Mouse (Mus musculus) ES-Bruce4 (cell line): Measurements from ENCODE around the gene 1700028J19Rik.

Source experiments
- CTCF ChIP-seq: IDR thresholded peaks from one replicate; pipeline ENCODE4 v1.8.1; 2011; ENCODE audit warnings: low read depth, low read length
- EP300 ChIP-seq: IDR thresholded peaks from 2 replicates; pipeline ENCODE4 v1.6.1; 2011; ENCODE audit warnings: low read depth, low read length; ENCODE audit not compliant: insufficient read depth
- POLR2A ChIP-seq: IDR thresholded peaks from one replicate; pipeline ENCODE4 v1.8.1; 2011; ENCODE audit warnings: low read length; ENCODE audit not compliant: insufficient read depth

GRCm38 (mm10) chr7:44273446-44273845, 27.0 kb upstream of the 1700028J19Rik start:
- TF ChIP-seq CTCF (no peak), POLR2A (no peak), EP300 (no peak)
